Mouse (Mus musculus): ENCODE results near the gene Zbtb18. TPM values are rescaled to one million over a fixed set of nuclear protein-coding genes. Genes with fewer than 3 reads are reported as not detected.
A peak's percentile ranks its signal among the peaks of the same experiment; 100 is the strongest.

Zbtb18 gene
- total RNA-seq, 2 experiments from 2014 or later = 38.2 to 41.3 TPM

GRCm38 (mm10) chr1:177475542-177476197 is 33.5 kb downstream of the Zbtb18 start:
- DNase-seq = no peak
- intact Hi-C loops (cut with DNase I) = no loop called here

- DNase-seq = no peak
- intact Hi-C loops (cut with DNase I) = no loop called here
Measured at GRCm38 (mm10) chr1:177478578-177478977, 36.4 kb downstream of the Zbtb18 start.

- DNase-seq = peak; percentile 19 to 20
Measured at GRCm38 (mm10) chr1:177479356-177480004, 37.3 kb downstream of the Zbtb18 start.

GRCm38 (mm10) chr1:177483612-177484011 is 41.5 kb downstream of the Zbtb18 start:
- intact Hi-C loops (cut with DNase I) = no loop called here
- no peak for DNase-seq

More at GRCm38 (mm10) chr1:177479356-177480004, 37.3 kb downstream of the Zbtb18 start:
- intact Hi-C loops (cut with DNase I) = no loop called here

GRCm38 (mm10) chr1:177484280-177484679 is 42.1 kb downstream of the Zbtb18 start:
- DNase-seq = no peak
- intact Hi-C loops (cut with DNase I) = no loop called here

GRCm38 (mm10) chr1:177484680-177485079 is 42.5 kb downstream of the Zbtb18 start:
- DNase-seq = no peak
- intact Hi-C loops (cut with DNase I) = no loop called here

GRCm38 (mm10) chr1:177489844-177490243 is 47.7 kb downstream of the Zbtb18 start:
- DNase-seq = peak; percentile 5 to 9
- intact Hi-C loops (cut with DNase I) = no loop called here

GRCm38 (mm10) chr1:177490808-177491207 is 48.7 kb downstream of the Zbtb18 start:
- no peak for DNase-seq
- intact Hi-C loops (cut with DNase I) = no loop called here

GRCm38 (mm10) chr1:177491280-177491679 is 49.1 kb downstream of the Zbtb18 start:
- no peak for DNase-seq
- intact Hi-C loops (cut with DNase I) = no loop called here

- intact Hi-C loops (cut with DNase I) = no loop called here
- DNase-seq = no peak
Measured at GRCm38 (mm10) chr1:177494306-177494705, 52.2 kb downstream of the Zbtb18 start.

- intact Hi-C loops (cut with DNase I) = no loop called here
- DNase-seq = no peak
Measured at GRCm38 (mm10) chr1:177494913-177495542, 52.9 kb downstream of the Zbtb18 start.

Other genes starting within 250 kb of the Zbtb18 start
- gene Akt3, start 184.1 kb upstream of the Zbtb18 start, total RNA-seq (2021) = 10 to 100 TPM; 30.6 to 33.9 TPM